Mouse (Mus musculus): ENCODE measurements around the gene Sp6. TPM values are rescaled to one million over a fixed set of nuclear protein-coding genes. Genes with fewer than 3 reads are reported as not detected.

Sp6 gene
- total RNA-seq, 2 experiments from 2014 or later: not detected

GRCm38 (mm10) chr11:97021121-97021765 is 8.0 kb downstream of the Sp6 start:
- no peak for ATAC-seq (replicated peaks; ENCODE audit: poor library complexity)

- ATAC-seq (replicated peaks; ENCODE audit: poor library complexity): peak; percentile 71
These were observed 8.8 kb downstream of the Sp6 start for GRCm38 (mm10) chr11:97021873-97022484.

GRCm38 (mm10) chr11:97024977-97025376 is 11.8 kb downstream of the Sp6 start:
- ATAC-seq (replicated peaks; ENCODE audit: poor library complexity): no peak

GRCm38 (mm10) chr11:97025721-97026344 is 12.6 kb downstream of the Sp6 start:
- peak; percentile 79 for ATAC-seq (replicated peaks; ENCODE audit: poor library complexity)

- ATAC-seq (replicated peaks; ENCODE audit: poor library complexity): peak; percentile 92
These were observed 16.7 kb downstream of the Sp6 start, which contains the start of gene Scrn2 for GRCm38 (mm10) chr11:97029686-97030417. Gene Scrn2 (plus strand): TSS chr11:97029938.

GRCm38 (mm10) chr11:97030426-97030825 is 17.2 kb downstream of the Sp6 start:
- no peak for ATAC-seq (replicated peaks; ENCODE audit: poor library complexity)

GRCm38 (mm10) chr11:97031977-97032376 is 18.8 kb downstream of the Sp6 start:
- ATAC-seq (replicated peaks; ENCODE audit: poor library complexity): no peak

GRCm38 (mm10) chr11:97032499-97032898 is 19.3 kb downstream of the Sp6 start:
- ATAC-seq (replicated peaks; ENCODE audit: poor library complexity): no peak

GRCm38 (mm10) chr11:97033781-97034180 is 20.6 kb downstream of the Sp6 start:
- no peak for ATAC-seq (replicated peaks; ENCODE audit: poor library complexity)

- no peak for ATAC-seq (replicated peaks; ENCODE audit: poor library complexity)
These were observed 22.9 kb downstream of the Sp6 start for GRCm38 (mm10) chr11:97036141-97036540.

- ATAC-seq (replicated peaks; ENCODE audit: poor library complexity): no peak
These were observed 25.7 kb downstream of the Sp6 start for GRCm38 (mm10) chr11:97038881-97039280.

- ATAC-seq (replicated peaks; ENCODE audit: poor library complexity): no peak
These were observed 27.3 kb downstream of the Sp6 start for GRCm38 (mm10) chr11:97040301-97041021.

GRCm38 (mm10) chr11:97041022-97041899 is 28.1 kb downstream of the Sp6 start, which contains the start of the genes Lrrc46 and Mrpl10:
Gene Lrrc46 (minus strand): TSS chr11:97041407.
Gene Mrpl10 (plus strand): TSS chr11:97041560.
- ATAC-seq (replicated peaks; ENCODE audit: poor library complexity): peak; percentile 96

- no peak for ATAC-seq (replicated peaks; ENCODE audit: poor library complexity)
These were observed 31.7 kb downstream of the Sp6 start for GRCm38 (mm10) chr11:97044902-97045301.

- ATAC-seq (replicated peaks; ENCODE audit: poor library complexity): no peak
These were observed 32.7 kb downstream of the Sp6 start for GRCm38 (mm10) chr11:97045861-97046260.

GRCm38 (mm10) chr11:97048090-97048650 is 35.0 kb downstream of the Sp6 start:
- no peak for ATAC-seq (replicated peaks; ENCODE audit: poor library complexity)

GRCm38 (mm10) chr11:97049492-97050085 is 36.4 kb downstream of the Sp6 start:
- no peak for ATAC-seq (replicated peaks; ENCODE audit: poor library complexity)

GRCm38 (mm10) chr11:97050216-97050943 is 37.2 kb downstream of the Sp6 start, which contains the start of gene Osbpl7:
Gene Osbpl7 (plus strand): TSS chr11:97050628.
- peak; percentile 86 for ATAC-seq (replicated peaks; ENCODE audit: poor library complexity)

All from megakaryocyte progenitor cell, adult 5-6 weeks (primary cell).